ENCODE assay signal across 8 mouse cellular contexts in genomic region chr12:112928401-112929241, GRCm38 (mm10). TPM values are rescaled to one million over a fixed set of nuclear protein-coding genes. Genes with fewer than 3 reads are reported as not detected.
A peak's percentile ranks its signal among the peaks of the same experiment; 100 is the strongest.
DNase-seq lines count a peak whose midpoint lies in the region; ATAC-seq and TF ChIP-seq lines count a peak whose summit lies in the region.

No protein-coding gene starts in this region.

- peak overlapping the region; percentile 93 for H3K4me2 ChIP-seq in lung, embryonic 15.5 days

- peaks cover 96% of the 10 kb centered on the region for H3K27me3 ChIP-seq in heart, embryonic 10.5 days (ENCODE audit: insufficient read depth, poor library complexity, severe bottlenecking)
- H3K27me3 ChIP-seq in lung, embryonic 15.5 days, result peaks cover 63% of the 10 kb centered on the region

- H3K27ac ChIP-seq in heart, embryonic 10.5 days, result peak overlapping the region; percentile 84
- H3K27ac ChIP-seq in layer of hippocampus, adult 2 months, result peak overlapping the region; percentile 92
- peak overlapping the region; percentile 41; the same call in 1 of the 2 replicates for H3K27ac ChIP-seq in lung, embryonic 15.5 days

- no peaks in the 10 kb centered on the region for H3K9me3 ChIP-seq in heart, embryonic 10.5 days
- H3K9me3 ChIP-seq in lung, embryonic 15.5 days, result no peaks in the 10 kb centered on the region

- ATAC-seq in lung, embryonic 15.5 days (ENCODE audit: borderline replicate concordance, extremely low read depth, low FRiP score, low TSS enrichment), result peak; percentile 12

- DNase-seq in heart, embryonic 10.5 days (ENCODE audit: low spot score), result no peak
- no peak for DNase-seq in heart, adult 8-10 months (ENCODE audit: low spot score)
- DNase-seq in brain, adult 2 months (ENCODE audit: low read depth, low spot score), result peak; percentile 84
- peak; percentile 42 to 59 for DNase-seq in frontal cortex, postnatal 25 days (ENCODE audit: low spot score in 2 of 2)
- peak in 1 of 2 experiments; percentile 45 for DNase-seq in layer of hippocampus, adult 2 months (ENCODE audit: low spot score in 2 of 2)
- DNase-seq in right cerebral cortex, adult 18-20 months, result peak; percentile 76
- DNase-seq in yolk sac, embryonic 10.5 days (ENCODE audit: low spot score), result no peak

- H3K4me3 ChIP-seq in heart, embryonic 10.5 days, result peak overlapping the region; percentile 67
- H3K4me3 ChIP-seq in layer of hippocampus, adult 2 months, result peak overlapping the region; percentile 73
- peak overlapping the region; percentile 57 for H3K4me3 ChIP-seq in lung, embryonic 15.5 days

- no peaks in the 10 kb centered on the region for H3K36me3 ChIP-seq in heart, embryonic 10.5 days
- no peaks in the 10 kb centered on the region for H3K36me3 ChIP-seq in lung, embryonic 15.5 days

- TF ChIP-seq CTCF in layer of hippocampus, adult 2 months (conservative IDR thresholded peaks at IDR 0.05), result peak; percentile 21; the same call in 1 of the 2 replicates

- 2% methylated on average over 124 of the region's 124 CpGs for WGBS in heart, embryonic 10.5 days
- under 1% methylated on average over 104 of the region's 124 CpGs for whole genome bisulfite sequencing in lung, embryonic 15.5 days

- peaks cover 47% of the 10 kb centered on the region for H3K4me1 ChIP-seq in heart, embryonic 10.5 days
- H3K4me1 ChIP-seq in lung, embryonic 15.5 days, result peaks cover 27% of the 10 kb centered on the region

- H3K9ac ChIP-seq in lung, embryonic 15.5 days, result peak overlapping the region; percentile 47

RNA-seq across cellular contexts. Expression of gene Jag2, which starts 1.0 kb away (rescaled TPM):
- polyA plus RNA-seq in heart, embryonic 10.5 days (2016; fragmentation: Nextera tagmentation; extraction: Ambion mirVana), result 2.0 and 3.6 TPM in 2 replicates
- total RNA-seq in heart, adult 8-10 months (2022), result 10 to 100 TPM; 25.1 to 30.4 (median 29.8) TPM
- 10 to 100 TPM; 44.1 to 52.1 TPM for total RNA-seq in layer of hippocampus, adult 2 months (2021)
- polyA plus RNA-seq in lung, embryonic 15.5 days (2015; fragmentation: Nextera tagmentation; extraction: Ambion mirVana), result 6.2 and 7.2 TPM in 2 replicates

RNA-seq across cellular contexts. Expression of gene Nudt14, which starts 13.3 kb away (rescaled TPM):
- polyA plus RNA-seq in heart, embryonic 10.5 days (2016; fragmentation: Nextera tagmentation; extraction: Ambion mirVana), result 48.6 and 65.5 TPM in 2 replicates
- total RNA-seq in heart, adult 8-10 months (2022), result 10 to 100 TPM in 1 of 4 experiments, 1 to 10 TPM in 3; 7.0 to 11.7 (median 8.5) TPM
- 10 to 100 TPM in 1 of 2 experiments, 1 to 10 TPM in 1; 9.8 to 10.1 TPM for total RNA-seq in layer of hippocampus, adult 2 months (2021)
- polyA plus RNA-seq in lung, embryonic 15.5 days (2015; fragmentation: Nextera tagmentation; extraction: Ambion mirVana), result 103 and 120 TPM in 2 replicates

RNA-seq across cellular contexts. Expression of gene Btbd6, which starts 47.7 kb away (rescaled TPM):
- 22.3 and 23.6 TPM in 2 replicates for polyA plus RNA-seq in heart, embryonic 10.5 days (2016; fragmentation: Nextera tagmentation; extraction: Ambion mirVana)
- total RNA-seq in heart, adult 8-10 months (2022), result 10 to 100 TPM; 21.6 to 29.6 (median 26.3) TPM
- 10 to 100 TPM; 55.8 to 55.9 TPM for total RNA-seq in layer of hippocampus, adult 2 months (2021)
- 25.7 and 28.1 TPM in 2 replicates for polyA plus RNA-seq in lung, embryonic 15.5 days (2015; fragmentation: Nextera tagmentation; extraction: Ambion mirVana)

Comparison
In these comparisons a context has a peak if more than half of its experiments do, and no peak if none do; other contexts are left out.
1. DNase-seq: peak in brain, adult 2 months (single experiment), frontal cortex, postnatal 25 days (2 of 2) and right cerebral cortex, adult 18-20 months (single experiment); none in heart, embryonic 10.5 days (single experiment), heart, adult 8-10 months (single experiment) and yolk sac, embryonic 10.5 days (single experiment).
2. H3K27ac ChIP-seq: peak in every context shown above with its lines; median percentile 92 in layer of hippocampus, adult 2 months; 84 in heart, embryonic 10.5 days; 41 in lung, embryonic 15.5 days.
3. Peak in every context shown above with its lines, with median percentiles within 50 percentile points of each other: H3K4me3 ChIP-seq.